Mouse (Mus musculus) ES-E14 (cell line): Measurements from ENCODE around the gene Sh3tc1.

Experiments
- CHD2 ChIP-seq: IDR thresholded peaks from 2 replicates; pipeline ENCODE4 v1.6.1; 2014; ENCODE audit warnings: mild to moderate bottlenecking, low read depth, low read length, inconsistent platforms
- HCFC1 ChIP-seq: IDR thresholded peaks from 2 replicates; pipeline ENCODE4 v1.6.1; 2012; ENCODE audit warnings: low read length, inconsistent platforms, borderline replicate concordance; ENCODE audit not compliant: insufficient read depth
- MAFK ChIP-seq: IDR thresholded peaks from 2 replicates; pipeline ENCODE4 v1.6.1; 2014; ENCODE audit warnings: mild to moderate bottlenecking, low read depth, low read length, inconsistent platforms; ENCODE audit not compliant: insufficient read depth
- ZNF384 ChIP-seq: IDR thresholded peaks from 2 replicates; pipeline ENCODE4 v1.6.1; 2012; ENCODE audit warnings: low read depth, low read length, inconsistent platforms

DNA sequence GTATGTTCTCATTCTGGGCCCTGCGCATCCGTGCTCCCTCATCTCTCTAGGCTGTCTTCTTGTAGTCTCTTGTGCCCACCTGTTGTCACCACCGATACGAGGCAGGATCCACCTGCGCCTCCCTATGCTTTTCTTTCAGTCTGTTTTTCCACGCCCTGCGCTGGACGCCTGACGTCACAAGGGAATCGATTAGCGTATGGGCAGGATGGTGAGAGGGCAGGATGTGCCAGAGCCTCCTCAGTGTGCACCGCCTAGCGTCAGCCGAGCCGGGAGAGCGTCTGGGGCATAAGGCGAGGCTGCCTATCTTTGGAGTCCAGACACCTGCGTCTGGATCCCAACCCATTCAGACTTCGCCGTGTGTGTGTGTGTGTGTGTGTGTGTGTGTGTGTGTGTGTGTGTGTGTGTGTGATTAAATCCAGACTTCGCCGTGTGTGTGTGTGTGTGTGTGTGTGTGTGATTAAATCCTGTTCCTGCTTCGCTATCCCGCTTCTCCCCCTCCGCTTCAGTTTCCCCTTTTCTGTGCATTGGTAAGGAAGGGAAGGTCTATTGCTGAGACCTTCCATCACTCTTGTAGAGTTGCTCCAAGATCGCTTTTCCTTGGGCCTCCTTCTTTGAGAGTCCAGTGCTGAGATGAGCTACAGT lies 17.3 kb upstream of the Sh3tc1 start:
- no peak for TF ChIP-seq MAFK
- TF ChIP-seq ZNF384, result no peak
- no peak for TF ChIP-seq HCFC1
- no peak for TF ChIP-seq CHD2
